Mouse (Mus musculus): Measurements from ENCODE around the gene Adam10.

The Adam10 gene

GRCm38 (mm10) chr9:70675117-70675516, 3.7 kb upstream of the Adam10 start:
- DNase-seq: no peak

GRCm38 (mm10) chr9:70675961-70676360, 2.8 kb upstream of the Adam10 start:
- DNase-seq: no peak

- DNase-seq: peak; percentile 96
These were observed 615 bp downstream of the Adam10 start for GRCm38 (mm10) chr9:70679132-70680091.

- DNase-seq: no peak
These were observed 3.4 kb downstream of the Adam10 start for GRCm38 (mm10) chr9:70682202-70682601.

- no peak for DNase-seq
These were observed 9.6 kb downstream of the Adam10 start for GRCm38 (mm10) chr9:70688301-70688968.

GRCm38 (mm10) chr9:70689926-70690325, 11.1 kb downstream of the Adam10 start:
- DNase-seq: no peak

- no peak for DNase-seq
These were observed 11.8 kb downstream of the Adam10 start for GRCm38 (mm10) chr9:70690579-70690978.

- no peak for DNase-seq
These were observed 13.2 kb downstream of the Adam10 start for GRCm38 (mm10) chr9:70691772-70692693.

- no peak for DNase-seq
These were observed 16.9 kb downstream of the Adam10 start for GRCm38 (mm10) chr9:70695723-70696122.

- DNase-seq: no peak
These were observed 19.3 kb downstream of the Adam10 start for GRCm38 (mm10) chr9:70698090-70698489.

- no peak for DNase-seq
These were observed 24.9 kb downstream of the Adam10 start for GRCm38 (mm10) chr9:70703597-70704203.

GRCm38 (mm10) chr9:70706444-70706843, 27.6 kb downstream of the Adam10 start:
- DNase-seq: no peak

GRCm38 (mm10) chr9:70729544-70729943, 50.7 kb downstream of the Adam10 start:
- DNase-seq: no peak

- DNase-seq: no peak
These were observed 52.3 kb downstream of the Adam10 start for GRCm38 (mm10) chr9:70731079-70731478.

GRCm38 (mm10) chr9:70733208-70733607, 54.4 kb downstream of the Adam10 start:
- no peak for DNase-seq

- DNase-seq: no peak
These were observed 61.2 kb downstream of the Adam10 start for GRCm38 (mm10) chr9:70739998-70740397.

GRCm38 (mm10) chr9:70751504-70752222, 72.9 kb downstream of the Adam10 start:
- DNase-seq: no peak

- DNase-seq: no peak
These were observed 82.2 kb downstream of the Adam10 start for GRCm38 (mm10) chr9:70760974-70761373.

GRCm38 (mm10) chr9:70775517-70775916, 96.7 kb downstream of the Adam10 start:
- DNase-seq: no peak

GRCm38 (mm10) chr9:70782191-70782590, 103.4 kb downstream of the Adam10 start:
- no peak for DNase-seq

GRCm38 (mm10) chr9:70788705-70789104, 109.9 kb downstream of the Adam10 start:
- peak; percentile 22 for DNase-seq

GRCm38 (mm10) chr9:70790621-70791020, 111.8 kb downstream of the Adam10 start:
- no peak for DNase-seq
